Mouse (Mus musculus): ENCODE measurements around the gene Prdx6. TPM values are rescaled to one million over a fixed set of nuclear protein-coding genes. Genes with fewer than 3 reads are reported as not detected.
A peak's percentile ranks its signal among the peaks of the same experiment; 100 is the strongest.

Prdx6 gene
- polyA plus RNA-seq, 1 experiment from 2014 or later = 345 TPM

GRCm38 (mm10) chr1:161249442-161249841, 1.6 kb downstream of the Prdx6 start:
- Histone ChIP-seq H3K4me3 (peak overlapping the region; percentile 65), H3K4me1 (peaks cover 32% of the 10 kb centered on the region), H3K9me3 (replicated peaks) (no peaks in the 10 kb centered on the region), H3K4me2 (peak overlapping the region; percentile 93), H3K27ac (no peak overlapping the region), H3K36me3 (ENCODE audit: poor library complexity, severe bottlenecking) (peaks cover 16% of the 10 kb centered on the region), H3K27me3 (peaks cover 14% of the 10 kb centered on the region; the same call in 1 of the 2 replicates), H3K9ac (peak overlapping the region; percentile 84)
- no peak for ATAC-seq
- 56% methylated on average over 6 of the region's 6 CpGs for WGBS

GRCm38 (mm10) chr1:161248685-161249084, 2.3 kb downstream of the Prdx6 start:
- 62% methylated on average over 7 of the region's 7 CpGs for WGBS
- Histone ChIP-seq H3K9me3 (replicated peaks) (no peaks in the 10 kb centered on the region), H3K27ac (no peak overlapping the region), H3K4me1 (peaks cover 32% of the 10 kb centered on the region), H3K36me3 (ENCODE audit: poor library complexity, severe bottlenecking) (peaks cover 24% of the 10 kb centered on the region), H3K27me3 (peaks cover 14% of the 10 kb centered on the region; the same call in 1 of the 2 replicates), H3K9ac (no peak overlapping the region; the same call in 1 of the 2 replicates), H3K4me3 (peak overlapping the region; percentile 65; the same call in 1 of the 2 replicates), H3K4me2 (peak overlapping the region; percentile 93)
- ATAC-seq = no peak

GRCm38 (mm10) chr1:161247643-161248580, 3.1 kb downstream of the Prdx6 start:
- Histone ChIP-seq H3K4me3 (no peak overlapping the region), H3K4me2 (peak overlapping the region; percentile 93)
- 74% methylated on average over 11 of the region's 11 CpGs for WGBS

GRCm38 (mm10) chr1:161247176-161247575, 3.8 kb downstream of the Prdx6 start:
- ATAC-seq = no peak
- peaks cover 39% of the 10 kb centered on the region for H3K36me3 ChIP-seq (ENCODE audit: poor library complexity, severe bottlenecking)
- H3K27me3 ChIP-seq = peaks cover 6% of the 10 kb centered on the region; the same call in 1 of the 2 replicates
- no peaks in the 10 kb centered on the region for H3K9me3 ChIP-seq (replicated peaks)
- H3K4me2 ChIP-seq = no peak overlapping the region
- H3K27ac ChIP-seq = no peak overlapping the region
- H3K4me3 ChIP-seq = no peak overlapping the region
- peaks cover 32% of the 10 kb centered on the region for H3K4me1 ChIP-seq
- 76% methylated on average over 3 of the region's 3 CpGs for WGBS
- H3K9ac ChIP-seq = no peak overlapping the region

More at GRCm38 (mm10) chr1:161247643-161248580, 3.1 kb downstream of the Prdx6 start:
- ATAC-seq = no peak
- Histone ChIP-seq H3K9me3 (replicated peaks) (no peaks in the 10 kb centered on the region), H3K27ac (no peak overlapping the region), H3K36me3 (ENCODE audit: poor library complexity, severe bottlenecking) (peaks cover 32% of the 10 kb centered on the region), H3K4me1 (peaks cover 32% of the 10 kb centered on the region), H3K27me3 (peaks cover 11% of the 10 kb centered on the region; the same call in 1 of the 2 replicates), H3K9ac (no peak overlapping the region)

GRCm38 (mm10) chr1:161237750-161238149, 13.3 kb downstream of the Prdx6 start:
- Histone ChIP-seq H3K9ac (no peak overlapping the region), H3K36me3 (ENCODE audit: poor library complexity, severe bottlenecking) (peaks cover 53% of the 10 kb centered on the region), H3K27ac (no peak overlapping the region), H3K4me3 (no peak overlapping the region), H3K4me1 (no peaks in the 10 kb centered on the region), H3K9me3 (replicated peaks) (no peaks in the 10 kb centered on the region), H3K27me3 (no peaks in the 10 kb centered on the region), H3K4me2 (no peak overlapping the region)
- WGBS = 97% methylated on average over 4 of the region's 4 CpGs
- ATAC-seq = no peak

- Histone ChIP-seq H3K27ac (no peak overlapping the region), H3K36me3 (ENCODE audit: poor library complexity, severe bottlenecking) (peaks cover 49% of the 10 kb centered on the region), H3K27me3 (no peaks in the 10 kb centered on the region), H3K9ac (no peak overlapping the region), H3K4me1 (no peaks in the 10 kb centered on the region), H3K4me3 (no peak overlapping the region), H3K9me3 (replicated peaks) (no peaks in the 10 kb centered on the region), H3K4me2 (no peak overlapping the region)
- ATAC-seq = no peak
- 98% methylated on average over 7 of the region's 7 CpGs for WGBS
Measured at GRCm38 (mm10) chr1:161237339-161237738, 13.7 kb downstream of the Prdx6 start.

GRCm38 (mm10) chr1:161233226-161233839, 17.7 kb downstream of the Prdx6 start:
- H3K36me3 ChIP-seq (ENCODE audit: poor library complexity, severe bottlenecking) = peaks cover 11% of the 10 kb centered on the region
- ATAC-seq = no peak
- no peaks in the 10 kb centered on the region for H3K27me3 ChIP-seq
- H3K4me2 ChIP-seq = no peak overlapping the region
- no peaks in the 10 kb centered on the region for H3K4me1 ChIP-seq
- H3K4me3 ChIP-seq = no peak overlapping the region
- H3K9ac ChIP-seq = no peak overlapping the region
- no peaks in the 10 kb centered on the region for H3K9me3 ChIP-seq (replicated peaks)
- no peak overlapping the region for H3K27ac ChIP-seq
- 87% methylated on average over 13 of the region's 13 CpGs for WGBS

- Histone ChIP-seq H3K27me3 (no peaks in the 10 kb centered on the region), H3K4me2 (no peak overlapping the region), H3K27ac (no peak overlapping the region), H3K9me3 (replicated peaks) (no peaks in the 10 kb centered on the region), H3K36me3 (ENCODE audit: poor library complexity, severe bottlenecking) (no peaks in the 10 kb centered on the region), H3K4me3 (no peak overlapping the region), H3K4me1 (no peaks in the 10 kb centered on the region), H3K9ac (no peak overlapping the region)
- ATAC-seq = no peak
- 91% methylated on average over 5 of the region's 5 CpGs for WGBS
Measured at GRCm38 (mm10) chr1:161232181-161232580, 18.8 kb downstream of the Prdx6 start.

- WGBS = 42% methylated on average over 5 of the region's 5 CpGs
- Histone ChIP-seq H3K4me1 (peaks cover 6% of the 10 kb centered on the region; the same call in 1 of the 2 replicates), H3K9ac (no peak overlapping the region), H3K27me3 (no peaks in the 10 kb centered on the region), H3K4me2 (no peak overlapping the region), H3K9me3 (replicated peaks) (no peaks in the 10 kb centered on the region), H3K36me3 (ENCODE audit: poor library complexity, severe bottlenecking) (no peaks in the 10 kb centered on the region), H3K27ac (no peak overlapping the region), H3K4me3 (no peak overlapping the region)
- peak; percentile 68 for ATAC-seq
Measured at GRCm38 (mm10) chr1:161224837-161225236, 26.2 kb downstream of the Prdx6 start.

- Histone ChIP-seq H3K9me3 (replicated peaks) (no peaks in the 10 kb centered on the region), H3K27me3 (no peaks in the 10 kb centered on the region), H3K4me1 (peaks cover 3% of the 10 kb centered on the region; the same call in 1 of the 2 replicates), H3K4me2 (no peak overlapping the region), H3K4me3 (no peak overlapping the region), H3K36me3 (ENCODE audit: poor library complexity, severe bottlenecking) (no peaks in the 10 kb centered on the region), H3K27ac (no peak overlapping the region), H3K9ac (no peak overlapping the region)
- ATAC-seq = no peak
- WGBS = 77% methylated on average over 3 of the region's 3 CpGs
Measured at GRCm38 (mm10) chr1:161219816-161220215, 31.2 kb downstream of the Prdx6 start.

- ATAC-seq = no peak
- no peak overlapping the region for H3K4me2 ChIP-seq
- H3K36me3 ChIP-seq (ENCODE audit: poor library complexity, severe bottlenecking) = no peaks in the 10 kb centered on the region
- H3K27ac ChIP-seq = no peak overlapping the region
- H3K4me1 ChIP-seq = no peaks in the 10 kb centered on the region
- H3K9me3 ChIP-seq (replicated peaks) = 0 out of 2 replicates have a peak, but pooled peaks cover 3% of the 10 kb centered on the region
- no peaks in the 10 kb centered on the region for H3K27me3 ChIP-seq
- H3K9ac ChIP-seq = no peak overlapping the region
- 33% methylated on average over 4 of the region's 4 CpGs for WGBS
- H3K4me3 ChIP-seq = no peak overlapping the region
Measured at GRCm38 (mm10) chr1:161214465-161214864, 36.6 kb downstream of the Prdx6 start.

- WGBS = 86% methylated on average over 5 of the region's 5 CpGs
Measured at GRCm38 (mm10) chr1:161199856-161200255, 51.2 kb downstream of the Prdx6 start.

More at GRCm38 (mm10) chr1:161199856-161200255, 51.2 kb downstream of the Prdx6 start:
- ATAC-seq = no peak
- H3K4me3 ChIP-seq = no peak overlapping the region
- H3K4me1 ChIP-seq = peaks cover 9% of the 10 kb centered on the region; the same call in 1 of the 2 replicates
- no peaks in the 10 kb centered on the region for H3K9me3 ChIP-seq (replicated peaks)
- no peaks in the 10 kb centered on the region for H3K27me3 ChIP-seq
- no peak overlapping the region for H3K9ac ChIP-seq
- H3K4me2 ChIP-seq = no peak overlapping the region
- no peaks in the 10 kb centered on the region for H3K36me3 ChIP-seq (ENCODE audit: poor library complexity, severe bottlenecking)
- no peak overlapping the region for H3K27ac ChIP-seq
